Comparison of ENCODE assay signal across 21 mouse cellular contexts in the genomic region with DNA sequence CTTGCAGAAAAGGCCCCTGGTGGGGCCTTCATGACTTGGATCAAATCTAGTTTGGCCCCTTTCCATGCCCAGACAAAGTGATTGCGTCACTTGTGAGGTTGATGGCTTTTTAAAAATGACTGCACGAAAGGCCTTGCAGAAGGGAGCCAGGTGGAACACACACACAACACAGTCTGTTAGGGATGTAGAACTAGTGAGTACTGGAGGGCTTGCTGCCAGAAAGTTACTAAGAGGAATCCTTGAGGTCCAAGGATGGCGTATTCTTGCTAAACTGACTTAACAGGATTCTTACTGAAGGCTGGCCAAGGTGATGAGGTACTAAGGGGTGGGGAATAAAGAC. TPM values are rescaled to one million over a fixed set of nuclear protein-coding genes. Genes with fewer than 3 reads are reported as not detected.
A peak's percentile ranks its signal among the peaks of the same experiment; 100 is the strongest.
DNase-seq lines count a peak whose midpoint lies in the region; ATAC-seq and TF ChIP-seq lines count a peak whose summit lies in the region.
"Had no signal": no experiment of that assay in that cellular context is flagged by ENCODE, and none has a peak within 500 bp of the region (broad histone marks: within the 10 kb centered on the region; RNA-seq: fewer than 3 reads in every experiment).

No protein-coding gene starts in this region.

- no peaks in the 10 kb centered on the region for H3K36me3 ChIP-seq in lung, embryonic 15.5 days
- no peaks in the 10 kb centered on the region for H3K36me3 ChIP-seq in embryonic facial prominence, embryonic 12.5 days
- no peaks in the 10 kb centered on the region for H3K36me3 ChIP-seq in limb, embryonic 10.5 days
- H3K36me3 ChIP-seq in small intestine, adult 2 months (ENCODE audit: control insufficient read depth, insufficient read depth, low read length): no peaks in the 10 kb centered on the region
- H3K36me3 ChIP-seq: heart, embryonic 12.5 days; liver, embryonic 13.5 days; neural tube, embryonic 12.5 days had no signal

- no peak overlapping the region for H3K4me3 ChIP-seq in lung, embryonic 15.5 days
- no peak overlapping the region for H3K4me3 ChIP-seq in embryonic facial prominence, embryonic 12.5 days
- no peak overlapping the region for H3K4me3 ChIP-seq in limb, embryonic 10.5 days
- peak overlapping the region; percentile 57 for H3K4me3 ChIP-seq in small intestine, adult 2 months (ENCODE audit: low read depth, low read length)
- H3K4me3 ChIP-seq: heart, adult 2 months; heart, embryonic 12.5 days; liver, embryonic 13.5 days; neural tube, embryonic 12.5 days had no signal

- 56% methylated on average over 3 of the region's 3 CpGs for WGBS in lung, embryonic 15.5 days
- WGBS in embryonic facial prominence, embryonic 12.5 days: 81% methylated on average over 3 of the region's 3 CpGs
- WGBS in limb, embryonic 10.5 days: 94% methylated on average over 3 of the region's 3 CpGs
- 47% methylated on average over 3 of the region's 3 CpGs for WGBS in small intestine, adult 2 months

- H3K27me3 ChIP-seq in lung, embryonic 15.5 days: no peaks in the 10 kb centered on the region
- no peaks in the 10 kb centered on the region for H3K27me3 ChIP-seq in embryonic facial prominence, embryonic 12.5 days
- H3K27me3 ChIP-seq in limb, embryonic 10.5 days (ENCODE audit: low read depth, poor library complexity, severe bottlenecking): peaks cover 35% of the 10 kb centered on the region
- no peaks in the 10 kb centered on the region for H3K27me3 ChIP-seq in small intestine, adult 2 months (ENCODE audit: control insufficient read depth, insufficient read depth, low read length)
- H3K27me3 ChIP-seq: liver, embryonic 13.5 days; neural tube, embryonic 12.5 days had no signal

- no peak overlapping the region for H3K4me2 ChIP-seq in lung, embryonic 15.5 days
- no peak overlapping the region for H3K4me2 ChIP-seq in embryonic facial prominence, embryonic 12.5 days (replicated peaks)
- H3K4me2 ChIP-seq: heart, embryonic 12.5 days; hindbrain, embryonic 14.5 days; liver, embryonic 13.5 days; lung, embryonic 14.5 days; midbrain, embryonic 11.5 days; neural tube, embryonic 12.5 days had no signal

- ATAC-seq in lung, embryonic 15.5 days (ENCODE audit: borderline replicate concordance, extremely low read depth, low FRiP score, low TSS enrichment): no peak
- ATAC-seq in embryonic facial prominence, embryonic 12.5 days (ENCODE audit: insufficient number of reproducible peaks, insufficient read depth, low FRiP score, low TSS enrichment): no peak
- ATAC-seq: forebrain, embryonic 14.5 days; midbrain, embryonic 16.5 days had no signal

- no peak for DNase-seq in lung, adult 18-20 months
- DNase-seq in limb, embryonic 10.5 days (ENCODE audit: low spot score): no peak
- DNase-seq in cerebellum, postnatal 14 days: no peak
- DNase-seq in lung, postnatal 10 days: no peak
- no peak for DNase-seq in liver
- DNase-seq: cerebellum, adult 2 months; cerebellum, postnatal 36 days; liver, embryonic 13.5 days; right cerebral cortex, postnatal 4 days had no signal

- 0 out of 2 replicates have a peak overlapping the region, but pooled peaks have one; percentile 59 for H3K27ac ChIP-seq in lung, embryonic 15.5 days
- H3K27ac ChIP-seq in embryonic facial prominence, embryonic 12.5 days: peak overlapping the region; percentile 75; the same call in 1 of the 2 replicates
- H3K27ac ChIP-seq in limb, embryonic 10.5 days: peak overlapping the region; percentile 68
- peak overlapping the region; percentile 91 for H3K27ac ChIP-seq in small intestine, adult 2 months (ENCODE audit: insufficient read depth, low read depth, low read length)
- H3K27ac ChIP-seq: heart, adult 2 months; hindbrain, embryonic 14.5 days; kidney, postnatal 0 days; liver, embryonic 13.5 days; neural tube, embryonic 12.5 days had no signal

- TF ChIP-seq CTCF in small intestine, adult 2 months (IDR thresholded peaks at IDR 0.05; ENCODE audit: extremely low read depth, insufficient read length, insufficient replicate concordance, low read depth, low read length): no peak

- H3K9ac ChIP-seq in lung, embryonic 15.5 days: no peak overlapping the region
- H3K9ac ChIP-seq in embryonic facial prominence, embryonic 12.5 days: no peak overlapping the region
- H3K9ac ChIP-seq: heart, embryonic 12.5 days; hindbrain, embryonic 14.5 days; liver, embryonic 13.5 days; lung, embryonic 14.5 days; neural tube, embryonic 12.5 days had no signal

- no peak for TF ChIP-seq POLR2A in small intestine, adult 2 months (IDR thresholded peaks at IDR 0.05; ENCODE audit: low read depth, low read length)

- H3K9me3 ChIP-seq in lung, embryonic 15.5 days: no peaks in the 10 kb centered on the region
- H3K9me3 ChIP-seq in embryonic facial prominence, embryonic 12.5 days: no peaks in the 10 kb centered on the region
- no peaks in the 10 kb centered on the region for H3K9me3 ChIP-seq in limb, embryonic 10.5 days (replicated peaks)
- H3K9me3 ChIP-seq: heart, embryonic 12.5 days; liver, embryonic 13.5 days; neural tube, embryonic 12.5 days had no signal

- no peaks in the 10 kb centered on the region for H3K4me1 ChIP-seq in lung, embryonic 15.5 days
- no peaks in the 10 kb centered on the region for H3K4me1 ChIP-seq in embryonic facial prominence, embryonic 12.5 days
- H3K4me1 ChIP-seq in limb, embryonic 10.5 days: peaks cover 14% of the 10 kb centered on the region
- peaks cover 19% of the 10 kb centered on the region; the same call in 1 of the 2 replicates for H3K4me1 ChIP-seq in small intestine, adult 2 months (ENCODE audit: control insufficient read depth, insufficient read depth, insufficient read length, low read length)
- H3K4me1 ChIP-seq: liver, embryonic 13.5 days; neural tube, embryonic 12.5 days had no signal

RNA-seq across cellular contexts. Expression of a gene that starts 0.8 kb away (rescaled TPM):
- 0.87 and 1.0 TPM in 2 replicates for polyA plus RNA-seq in lung, embryonic 15.5 days (2015; fragmentation: Nextera tagmentation; extraction: Ambion mirVana)
- polyA plus RNA-seq in embryonic facial prominence, embryonic 12.5 days (2016; fragmentation: Nextera tagmentation; extraction: Ambion mirVana): 3.6 and 3.8 TPM in 2 replicates
- 0.43 and 2.6 TPM in 2 replicates for polyA plus RNA-seq in limb, embryonic 10.5 days (2016; fragmentation: Nextera tagmentation; extraction: Ambion mirVana)
- 8.0 and 170 TPM in 2 replicates for polyA plus RNA-seq in small intestine, adult 2 months (2012; rRNA removed)

RNA-seq across cellular contexts. Expression of a gene that starts 37.0 kb away (rescaled TPM):
- polyA plus RNA-seq in lung, embryonic 15.5 days (2015; fragmentation: Nextera tagmentation; extraction: Ambion mirVana): 3.7 and 7.2 TPM in 2 replicates
- 1.4 and 1.8 TPM in 2 replicates for polyA plus RNA-seq in embryonic facial prominence, embryonic 12.5 days (2016; fragmentation: Nextera tagmentation; extraction: Ambion mirVana)
- polyA plus RNA-seq in limb, embryonic 10.5 days (2016; fragmentation: Nextera tagmentation; extraction: Ambion mirVana): 0.75 and 0.87 TPM in 2 replicates
- polyA plus RNA-seq in small intestine, adult 2 months (2012; rRNA removed): 4.2 and 6.6 TPM in 2 replicates
